Mouse (Mus musculus): Measurements from ENCODE around the gene Ckmt2. TPM values are rescaled to one million over a fixed set of nuclear protein-coding genes. Genes with fewer than 3 reads are reported as not detected.

Ckmt2 gene
- polyA plus RNA-seq, 2 experiments, result 1.2 TPM

DNA sequence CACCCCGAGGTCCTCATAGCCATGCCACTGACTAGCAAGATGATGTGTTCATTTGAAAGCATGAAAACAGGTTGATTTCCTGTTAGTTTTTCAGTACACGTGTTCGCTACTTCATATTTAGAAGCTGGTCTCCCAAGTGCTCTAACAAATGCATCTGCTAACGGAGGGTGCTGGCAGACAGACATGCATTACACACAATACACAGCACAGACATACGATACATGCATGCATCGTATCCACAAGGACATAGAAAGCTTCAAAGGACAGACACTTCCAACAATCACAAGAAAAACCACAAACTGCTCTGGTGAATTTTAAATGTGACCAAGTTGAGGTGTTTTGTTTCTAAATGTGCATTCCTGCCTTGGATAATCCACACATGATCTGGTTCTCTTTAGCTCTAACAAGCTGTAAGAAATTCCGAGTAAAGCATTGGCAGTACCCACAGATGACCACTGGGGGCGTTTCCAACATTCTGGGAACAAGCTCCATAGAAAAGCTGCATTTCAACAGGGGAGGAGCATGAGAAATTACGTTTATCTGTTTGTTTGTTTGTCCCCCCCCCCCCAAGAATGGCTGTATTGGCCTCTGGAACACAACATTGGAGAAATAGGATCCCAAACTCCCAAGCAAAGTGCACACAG, 5.3 kb upstream of the Ckmt2 start:
- Histone ChIP-seq H3K4me2 (replicated peaks; ENCODE audit: low read depth, low read length, severe bottlenecking) (no peak overlapping the region), H3K9ac (ENCODE audit: low read depth, low read length, severe bottlenecking) (no peak overlapping the region), H3K9me3 (ENCODE audit: control insufficient read depth, low read length) (no peaks in the 10 kb centered on the region), H3K4me3 (replicated peaks; ENCODE audit: low read length) (no peak overlapping the region), H3K36me3 (ENCODE audit: control insufficient read depth, insufficient read depth, low read length) (no peaks in the 10 kb centered on the region), H3K27me3 (ENCODE audit: control insufficient read depth, insufficient read depth, low read length) (no peaks in the 10 kb centered on the region), H3K27ac (replicated peaks; ENCODE audit: low read depth, low read length) (no peak overlapping the region), H3K4me1 (ENCODE audit: control insufficient read depth, insufficient read depth, low read length) (no peaks in the 10 kb centered on the region)
- ATAC-seq (ENCODE audit: low FRiP score, low read depth), result no peak
- 55% methylated on average over 9 of the region's 9 CpGs for WGBS
- peak; percentile 64 for DNase-seq (ENCODE audit: low spot score)
- TF ChIP-seq POLR2A (IDR thresholded peaks at IDR 0.05; ENCODE audit: borderline replicate concordance, extremely low read depth, insufficient read depth, insufficient read length), result no peak

DNA sequence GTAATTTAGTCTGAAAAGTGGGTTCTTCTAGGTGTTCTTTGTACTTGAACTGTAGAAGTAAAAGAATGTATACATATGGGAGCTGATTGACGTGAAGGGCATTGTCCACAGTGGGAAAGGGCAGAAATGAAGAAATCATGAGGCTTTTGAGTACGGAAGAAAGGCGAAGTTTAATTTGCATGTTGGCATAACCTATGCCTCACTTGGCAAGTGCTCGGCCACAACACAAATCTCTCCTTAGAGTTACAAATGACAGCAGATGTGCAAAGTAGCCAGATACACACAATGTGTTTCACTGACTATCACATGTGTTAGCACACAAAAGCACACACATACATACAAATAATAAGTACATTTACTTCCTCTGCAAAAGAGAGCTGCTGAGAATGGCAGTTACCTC, 3.6 kb upstream of the Ckmt2 start:
- WGBS, result 88% methylated on average over 4 of the region's 4 CpGs
- no peak overlapping the region for H3K4me2 ChIP-seq (replicated peaks; ENCODE audit: low read depth, low read length, severe bottlenecking)
- no peaks in the 10 kb centered on the region for H3K4me1 ChIP-seq (ENCODE audit: control insufficient read depth, insufficient read depth, low read length)
- DNase-seq (ENCODE audit: low spot score), result no peak
- H3K27me3 ChIP-seq (ENCODE audit: control insufficient read depth, insufficient read depth, low read length), result no peaks in the 10 kb centered on the region
- H3K36me3 ChIP-seq (ENCODE audit: control insufficient read depth, insufficient read depth, low read length), result no peaks in the 10 kb centered on the region
- no peaks in the 10 kb centered on the region for H3K9me3 ChIP-seq (ENCODE audit: control insufficient read depth, low read length)
- H3K27ac ChIP-seq (replicated peaks; ENCODE audit: low read depth, low read length), result no peak overlapping the region
- TF ChIP-seq POLR2A (IDR thresholded peaks at IDR 0.05; ENCODE audit: borderline replicate concordance, extremely low read depth, insufficient read depth, insufficient read length), result no peak
- no peak overlapping the region for H3K9ac ChIP-seq (ENCODE audit: low read depth, low read length, severe bottlenecking)
- no peak overlapping the region for H3K4me3 ChIP-seq (replicated peaks; ENCODE audit: low read length)
- ATAC-seq (ENCODE audit: low FRiP score, low read depth), result no peak

DNA sequence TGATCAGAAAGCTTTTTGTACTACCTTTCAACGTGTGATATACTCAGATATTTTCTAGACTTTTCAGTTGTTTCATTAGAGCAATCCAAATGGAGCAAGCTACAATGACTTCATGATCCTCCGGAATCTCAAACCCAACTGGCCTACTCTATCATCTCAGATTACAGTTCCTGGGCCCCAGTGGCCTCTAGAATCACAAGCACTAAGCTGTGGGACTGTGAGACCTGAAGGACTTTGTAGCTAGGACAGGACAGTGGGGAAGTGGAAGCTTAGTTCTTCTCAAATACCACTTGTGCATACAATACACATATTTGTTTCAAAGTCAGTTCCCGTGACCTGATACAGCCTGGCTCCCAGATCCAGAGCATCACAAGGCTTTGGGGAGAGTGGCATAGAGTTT, 1.3 kb upstream of the Ckmt2 start:
- Histone ChIP-seq H3K4me1 (ENCODE audit: control insufficient read depth, insufficient read depth, low read length) (peaks cover 6% of the 10 kb centered on the region; the same call in 1 of the 2 replicates), H3K9me3 (ENCODE audit: control insufficient read depth, low read length) (no peaks in the 10 kb centered on the region), H3K27ac (replicated peaks; ENCODE audit: low read depth, low read length) (no peak overlapping the region), H3K9ac (ENCODE audit: low read depth, low read length, severe bottlenecking) (no peak overlapping the region), H3K4me2 (replicated peaks; ENCODE audit: low read depth, low read length, severe bottlenecking) (no peak overlapping the region), H3K4me3 (replicated peaks; ENCODE audit: low read length) (no peak overlapping the region), H3K27me3 (ENCODE audit: control insufficient read depth, insufficient read depth, low read length) (no peaks in the 10 kb centered on the region), H3K36me3 (ENCODE audit: control insufficient read depth, insufficient read depth, low read length) (no peaks in the 10 kb centered on the region)
- ATAC-seq (ENCODE audit: low FRiP score, low read depth) (no peak), DNase-seq (ENCODE audit: low spot score) (no peak)
- WGBS, result 68% methylated on average over 3 of the region's 3 CpGs
- TF ChIP-seq POLR2A (IDR thresholded peaks at IDR 0.05; ENCODE audit: borderline replicate concordance, extremely low read depth, insufficient read depth, insufficient read length), result no peak

DNA sequence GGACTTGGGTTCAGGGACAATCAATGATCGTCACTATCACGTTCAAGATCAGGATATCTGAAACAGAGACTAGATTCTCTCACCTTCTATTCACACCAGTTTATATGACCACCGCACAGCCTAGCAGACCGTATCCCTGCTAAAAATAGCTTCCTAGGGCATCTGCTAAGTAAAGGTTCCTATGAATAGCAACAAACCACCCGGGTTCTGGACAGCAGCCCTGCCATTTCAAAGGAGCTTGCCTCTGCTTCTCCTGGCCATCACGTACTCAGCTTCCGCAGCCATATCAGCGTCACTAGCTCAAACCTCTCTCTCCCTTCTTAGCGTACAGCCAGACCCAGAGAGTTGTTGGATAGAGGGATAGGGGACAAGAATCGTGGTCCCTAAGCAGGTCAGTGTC, 665 bp upstream of the Ckmt2 start:
- H3K27ac ChIP-seq (replicated peaks; ENCODE audit: low read depth, low read length), result no peak overlapping the region
- H3K36me3 ChIP-seq (ENCODE audit: control insufficient read depth, insufficient read depth, low read length), result no peaks in the 10 kb centered on the region
- no peak overlapping the region for H3K9ac ChIP-seq (ENCODE audit: low read depth, low read length, severe bottlenecking)
- DNase-seq (ENCODE audit: low spot score), result no peak
- no peaks in the 10 kb centered on the region for H3K27me3 ChIP-seq (ENCODE audit: control insufficient read depth, insufficient read depth, low read length)
- ATAC-seq (ENCODE audit: low FRiP score, low read depth), result no peak
- no peak for TF ChIP-seq POLR2A (IDR thresholded peaks at IDR 0.05; ENCODE audit: borderline replicate concordance, extremely low read depth, insufficient read depth, insufficient read length)
- H3K4me2 ChIP-seq (replicated peaks; ENCODE audit: low read depth, low read length, severe bottlenecking), result no peak overlapping the region
- H3K4me1 ChIP-seq (ENCODE audit: control insufficient read depth, insufficient read depth, low read length), result peaks cover 6% of the 10 kb centered on the region; the same call in 1 of the 2 replicates
- no peak overlapping the region for H3K4me3 ChIP-seq (replicated peaks; ENCODE audit: low read length)
- WGBS, result 81% methylated on average over 10 of the region's 10 CpGs
- no peaks in the 10 kb centered on the region for H3K9me3 ChIP-seq (ENCODE audit: control insufficient read depth, low read length)

DNA sequence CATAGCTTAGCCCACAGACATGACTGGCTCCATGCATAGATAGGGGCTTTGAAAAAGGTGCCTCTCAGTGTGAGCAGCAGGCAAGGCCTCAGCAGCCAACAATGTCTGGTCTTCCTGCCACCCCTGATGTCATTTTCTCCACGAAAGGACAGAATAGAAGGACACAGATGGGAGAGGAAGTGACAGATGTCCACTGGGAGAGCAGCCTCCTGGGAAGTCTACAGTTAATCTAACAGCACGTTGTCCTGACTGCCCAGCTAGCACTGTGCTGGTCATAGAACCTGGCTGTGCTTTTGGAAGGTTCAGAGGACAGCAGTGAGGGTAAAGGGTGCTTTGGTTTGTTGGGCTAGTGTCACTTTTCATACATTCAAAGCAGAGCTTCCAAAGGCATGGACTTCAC, 1.1 kb downstream of the Ckmt2 start:
- Histone ChIP-seq H3K9me3 (ENCODE audit: control insufficient read depth, low read length) (no peaks in the 10 kb centered on the region), H3K27ac (replicated peaks; ENCODE audit: low read depth, low read length) (no peak overlapping the region), H3K4me2 (replicated peaks; ENCODE audit: low read depth, low read length, severe bottlenecking) (no peak overlapping the region), H3K27me3 (ENCODE audit: control insufficient read depth, insufficient read depth, low read length) (no peaks in the 10 kb centered on the region), H3K4me3 (replicated peaks; ENCODE audit: low read length) (no peak overlapping the region), H3K4me1 (ENCODE audit: control insufficient read depth, insufficient read depth, low read length) (peaks cover 6% of the 10 kb centered on the region; the same call in 1 of the 2 replicates), H3K9ac (ENCODE audit: low read depth, low read length, severe bottlenecking) (no peak overlapping the region), H3K36me3 (ENCODE audit: control insufficient read depth, insufficient read depth, low read length) (no peaks in the 10 kb centered on the region)
- DNase-seq (ENCODE audit: low spot score) (no peak), ATAC-seq (ENCODE audit: low FRiP score, low read depth) (no peak)
- WGBS, result 52% methylated on average over 2 of the region's 2 CpGs
- TF ChIP-seq POLR2A (IDR thresholded peaks at IDR 0.05; ENCODE audit: borderline replicate concordance, extremely low read depth, insufficient read depth, insufficient read length), result no peak

Measured in limb, embryonic 14.5 days (tissue).